Mouse (Mus musculus) kidney, postnatal 0 days (tissue): ENCODE measurements around the gene Rnaset2b. TPM values are rescaled to one million over a fixed set of nuclear protein-coding genes. Genes with fewer than 3 reads are reported as not detected.
"Not testable (repeated sequence)": the region's sequence is repeated elsewhere in the genome, so short reads cannot be mapped to it uniquely, and the experiment has no call there.

Experiments used
- ATAC-seq: fragments of 200-750 bp; cut with Nextera tagmentation; replicated peaks from 2 replicates; pipeline ENCODE4 v1.8.0; 2017; ENCODE audit warnings: low read depth, moderate number of reproducible peaks, moderate TSS enrichment, moderate library complexity; ENCODE audit not compliant: low FRiP score
- DNase-seq: peaks from one replicate; pipeline ENCODE4 v3.0.0-alpha.2; 2016; ENCODE audit warnings: low spot score
- H3K27ac ChIP-seq: fragments of 300-500 bp; sonication (generic); 2 replicates; pipeline ENCODE4 v1.5.1; 2014; ENCODE audit warnings: mild to moderate bottlenecking
- H3K27me3 ChIP-seq: fragments of 300-500 bp; sonication (generic); 2 replicates; pipeline ENCODE4 v1.6.1; 2014; ENCODE audit warnings: low read length, mixed read lengths; ENCODE audit not compliant: insufficient read depth
- H3K36me3 ChIP-seq: fragments of 300-500 bp; sonication (generic); 2 replicates; pipeline ENCODE4 v1.6.1; 2014; ENCODE audit warnings: low read length, mixed read lengths; ENCODE audit not compliant: insufficient read depth
- H3K4me1 ChIP-seq: fragments of 300-500 bp; sonication (generic); replicated peaks from 2 replicates; pipeline ENCODE4 v1.6.1; 2014; ENCODE audit warnings: antibody characterized with exemption, low read length, mixed read lengths; ENCODE audit not compliant: insufficient read depth
- H3K4me2 ChIP-seq: fragments of 300-500 bp; sonication (generic); 2 replicates; pipeline ENCODE4 v1.6.1; 2014; ENCODE audit warnings: mild to moderate bottlenecking, low read length, moderate library complexity, mixed read lengths
- H3K4me3 ChIP-seq: fragments of 300-500 bp; sonication (generic); replicated peaks from 2 replicates; pipeline ENCODE4 v1.5.1; 2014; ENCODE audit warnings: low read depth, low read length
- H3K9ac ChIP-seq: fragments of 300-500 bp; sonication (generic); 2 replicates; pipeline ENCODE4 v1.6.1; 2014; ENCODE audit warnings: low read depth, low read length
- H3K9me3 ChIP-seq: fragments of 300-500 bp; sonication (generic); replicated peaks from 2 replicates; pipeline ENCODE4 v1.6.1; 2016; ENCODE audit warnings: low read length, inconsistent platforms, mixed read lengths
- WGBS: fragments of 180-500 bp; shearing (Covaris S2); extraction: QIAGEN DNeasy Blood & Tissue Kit; methylation state at CpG from one replicate; pipeline ENCODE4 v1.1.7; 2014; 5-methylcytosine and 5-hydroxymethylcytosine counted together
- polyA plus RNA-seq: library from polyadenylated mRNA; unstranded; fragments of >200 nt; fragmentation: Nextera tagmentation; extraction: Ambion mirVana; gene quantifications from 2 replicates; pipeline ENCODE4 v1.2.1, GENCODE M21; 2015

Rnaset2b gene
- polyA plus RNA-seq, 1 experiment from 2014 or later: 580 TPM

DNA sequence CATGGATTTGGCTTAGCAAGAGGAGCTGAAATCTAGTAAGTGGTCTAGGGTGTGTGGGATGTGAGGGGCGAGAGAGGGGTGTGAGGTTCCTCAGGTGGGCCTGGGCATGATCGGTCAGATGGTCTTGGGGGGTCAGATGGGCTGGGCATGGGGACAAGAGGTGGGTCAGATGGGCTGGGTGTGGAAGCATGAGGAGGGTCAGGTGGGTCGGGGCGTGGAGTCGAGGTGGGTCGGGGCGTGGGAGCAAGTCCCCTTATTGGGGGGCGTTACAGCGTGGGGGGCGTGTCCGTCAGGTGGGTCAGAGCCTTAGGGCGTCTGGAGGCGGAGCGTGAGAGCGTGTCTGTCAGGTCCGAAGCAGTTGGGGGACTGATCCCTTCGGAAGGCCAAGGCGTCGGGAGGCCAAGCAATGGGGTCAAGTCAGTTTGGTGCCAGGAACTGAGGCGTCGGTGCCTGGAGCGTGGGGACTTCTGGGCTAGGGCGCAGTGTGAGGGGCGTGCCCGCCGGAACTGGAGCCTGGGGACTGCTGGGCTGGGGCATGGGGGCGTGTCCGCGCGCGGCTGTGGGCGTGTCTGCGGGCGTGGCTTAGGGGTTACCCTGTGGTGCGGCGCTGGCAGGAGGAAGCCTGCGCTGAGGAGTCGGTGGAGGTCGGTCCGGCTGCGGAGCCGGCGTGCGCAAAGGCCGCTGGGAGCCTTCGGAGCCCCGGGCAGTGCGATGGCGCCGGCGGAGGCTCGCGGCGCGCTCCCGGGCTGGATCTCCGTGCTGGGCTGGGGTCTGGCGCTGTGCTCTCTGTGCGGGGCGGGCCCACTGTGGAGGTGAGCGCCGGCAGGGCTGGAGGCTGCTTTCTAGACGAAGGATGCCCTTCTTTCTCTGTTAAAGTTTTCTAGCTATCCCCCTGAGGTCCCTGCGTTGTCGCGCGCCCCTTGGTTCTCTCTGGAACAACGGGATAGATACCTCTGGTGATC, 8.1 kb downstream of the Rnaset2b start, which contains the start of gene Gm49721:
Gene Gm49721, plus strand, starts transcription at position 618 of the 962 bp plus-strand sequence.
- Histone ChIP-seq H3K4me3 (peak within 1 kb of the TSS; percentile 47), H3K9ac (peak within 1 kb of the TSS; percentile 67; the same call in 1 of the 2 replicates), H3K4me2 (peak within 1 kb of the TSS; percentile 52), H3K27ac (peak within 1 kb of the TSS; percentile 84; the same call in 1 of the 2 replicates)
- H3K27me3 ChIP-seq, H3K9me3 ChIP-seq, H3K4me1 ChIP-seq, H3K36me3 ChIP-seq: not testable (repeated sequence)
- ATAC-seq (peak; percentile 97), DNase-seq (peak; percentile 10)
- 1% methylated on average over 48 of the region's 68 CpGs for WGBS

DNA sequence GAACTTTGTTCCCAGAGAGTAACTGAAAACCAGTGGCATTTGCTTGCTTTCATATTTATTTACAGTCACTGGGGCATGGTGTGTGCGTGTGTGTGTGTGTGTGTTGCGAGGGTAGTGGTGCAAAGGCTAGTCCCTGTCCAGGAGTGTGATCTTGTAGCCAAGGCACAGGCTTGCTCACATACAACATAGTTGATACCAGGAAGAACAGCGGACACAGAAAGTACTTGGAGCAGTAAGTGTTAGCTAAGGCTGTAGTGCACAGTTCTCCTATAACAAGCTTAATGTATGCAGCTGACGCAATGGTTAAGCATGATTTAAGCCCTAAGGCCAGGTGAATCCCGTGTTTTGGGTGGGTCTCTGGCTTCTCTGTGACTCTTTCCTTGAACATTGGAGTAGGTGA, 8.9 kb downstream of the Rnaset2b start:
- ATAC-seq: 0 out of 2 replicates have a peak, but pooled peaks have one; percentile 6
- not testable (repeated sequence) for H3K9me3 ChIP-seq, H3K4me1 ChIP-seq, H3K27me3 ChIP-seq, H3K36me3 ChIP-seq
- peak overlapping the region; percentile 47 for H3K4me3 ChIP-seq
- 10% methylated on average over 4 of the region's 5 CpGs for WGBS
- peak overlapping the region; percentile 84; the same call in 1 of the 2 replicates for H3K27ac ChIP-seq
- peak overlapping the region; percentile 52 for H3K4me2 ChIP-seq
- DNase-seq: peak; percentile 1
- H3K9ac ChIP-seq: peak overlapping the region; percentile 67; the same call in 1 of the 2 replicates

DNA sequence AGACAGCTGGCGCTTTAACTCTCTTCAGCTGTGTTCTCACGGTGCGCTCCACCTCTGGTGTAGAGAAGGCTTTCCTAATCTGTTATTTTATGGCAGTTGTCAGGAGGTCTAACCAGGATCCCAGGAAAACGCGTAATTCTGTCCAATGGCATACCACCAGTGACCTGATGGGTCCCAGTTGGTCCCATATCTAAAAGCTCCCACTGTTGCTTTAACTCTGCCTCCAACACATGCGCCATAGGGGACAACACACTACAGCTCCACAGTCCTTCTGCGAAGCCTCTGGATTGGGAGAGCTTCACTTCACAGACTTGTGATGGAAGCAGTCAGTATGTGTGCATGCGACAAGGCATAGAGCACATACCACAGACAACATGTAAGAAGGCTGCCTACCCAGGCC, 9.7 kb downstream of the Rnaset2b start:
- H3K27ac ChIP-seq, H3K36me3 ChIP-seq, H3K9me3 ChIP-seq, H3K27me3 ChIP-seq, H3K4me1 ChIP-seq, H3K4me2 ChIP-seq, H3K4me3 ChIP-seq, H3K9ac ChIP-seq, DNase-seq, ATAC-seq: not testable (repeated sequence)
- WGBS: 71% methylated on average over 5 of the region's 8 CpGs

DNA sequence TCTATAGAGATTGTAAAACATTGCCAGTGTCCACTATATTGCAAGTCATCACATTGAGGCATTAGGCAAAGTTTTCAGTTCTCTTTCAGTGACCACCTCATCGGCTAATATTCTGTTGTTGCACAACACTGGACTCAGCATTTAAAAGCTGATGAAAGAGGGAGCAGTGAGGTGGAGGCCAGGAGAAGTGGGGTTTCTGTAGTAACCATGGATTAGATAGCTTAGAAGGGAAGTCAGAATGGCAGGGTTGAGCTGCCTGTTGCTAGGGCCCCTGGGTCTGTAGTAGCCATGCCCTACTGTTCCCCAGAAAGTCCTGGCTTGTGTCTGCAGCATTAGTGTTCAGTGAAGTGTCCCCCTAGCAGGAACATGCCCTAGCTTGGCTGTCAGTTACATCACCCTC, 15.7 kb downstream of the Rnaset2b start:
- ATAC-seq, H3K4me1 ChIP-seq, H3K9ac ChIP-seq, DNase-seq, H3K27me3 ChIP-seq, H3K36me3 ChIP-seq, H3K9me3 ChIP-seq, H3K4me3 ChIP-seq, H3K4me2 ChIP-seq, H3K27ac ChIP-seq: not testable (repeated sequence)
- 97% methylated on average over 1 of the region's 1 CpGs for WGBS

DNA sequence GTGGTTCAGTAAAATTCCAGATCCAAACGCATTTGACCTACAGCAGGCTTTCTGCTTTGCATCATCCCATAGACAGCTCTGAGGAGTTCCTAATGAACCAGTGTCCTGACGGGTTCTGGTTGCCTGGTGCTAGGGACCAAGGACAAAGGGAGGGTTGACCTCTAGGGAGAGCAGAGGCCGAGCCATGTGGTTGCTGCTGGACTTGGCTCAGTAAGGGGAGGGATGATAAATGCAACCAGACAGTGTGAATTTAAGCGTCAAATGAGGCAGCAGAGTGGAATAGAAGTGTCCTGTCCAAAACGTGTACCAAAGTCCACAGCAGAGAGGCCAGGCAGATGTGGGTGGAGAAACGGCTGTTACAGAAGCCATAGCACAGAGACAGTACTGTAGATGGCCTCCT, 25.1 kb downstream of the Rnaset2b start:
- not testable (repeated sequence) for H3K27me3 ChIP-seq, H3K4me2 ChIP-seq, H3K4me3 ChIP-seq, H3K27ac ChIP-seq, H3K36me3 ChIP-seq, DNase-seq, H3K4me1 ChIP-seq, H3K9me3 ChIP-seq, H3K9ac ChIP-seq
- peak; percentile 68 for ATAC-seq
- WGBS: no CpG with 5 or more reads among the region's 6 CpGs

DNA sequence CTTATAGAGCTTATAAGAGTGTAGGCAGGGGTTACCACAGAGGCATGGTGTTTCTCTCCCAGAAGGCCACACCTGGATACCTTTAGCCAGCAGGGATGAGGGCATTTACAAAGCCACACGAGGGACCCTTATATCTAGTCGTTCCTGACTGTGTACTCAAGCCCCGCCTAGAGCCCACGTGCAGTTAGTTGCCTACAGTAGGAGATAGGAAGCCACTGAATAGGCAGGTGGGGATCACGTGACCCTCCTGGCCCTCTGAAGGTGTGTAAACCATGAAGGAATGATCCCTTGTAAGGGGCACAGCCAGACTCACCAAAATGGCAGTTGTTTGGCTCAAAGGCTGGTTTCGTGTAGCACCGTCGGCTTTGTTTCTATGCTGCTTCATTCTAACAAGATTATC, 26.4 kb downstream of the Rnaset2b start:
- not testable (repeated sequence) for ATAC-seq, H3K27ac ChIP-seq, H3K27me3 ChIP-seq, H3K4me1 ChIP-seq, H3K4me2 ChIP-seq, H3K4me3 ChIP-seq, H3K9me3 ChIP-seq, DNase-seq, H3K36me3 ChIP-seq, H3K9ac ChIP-seq
- 90% methylated on average over 8 of the region's 8 CpGs for WGBS

DNA sequence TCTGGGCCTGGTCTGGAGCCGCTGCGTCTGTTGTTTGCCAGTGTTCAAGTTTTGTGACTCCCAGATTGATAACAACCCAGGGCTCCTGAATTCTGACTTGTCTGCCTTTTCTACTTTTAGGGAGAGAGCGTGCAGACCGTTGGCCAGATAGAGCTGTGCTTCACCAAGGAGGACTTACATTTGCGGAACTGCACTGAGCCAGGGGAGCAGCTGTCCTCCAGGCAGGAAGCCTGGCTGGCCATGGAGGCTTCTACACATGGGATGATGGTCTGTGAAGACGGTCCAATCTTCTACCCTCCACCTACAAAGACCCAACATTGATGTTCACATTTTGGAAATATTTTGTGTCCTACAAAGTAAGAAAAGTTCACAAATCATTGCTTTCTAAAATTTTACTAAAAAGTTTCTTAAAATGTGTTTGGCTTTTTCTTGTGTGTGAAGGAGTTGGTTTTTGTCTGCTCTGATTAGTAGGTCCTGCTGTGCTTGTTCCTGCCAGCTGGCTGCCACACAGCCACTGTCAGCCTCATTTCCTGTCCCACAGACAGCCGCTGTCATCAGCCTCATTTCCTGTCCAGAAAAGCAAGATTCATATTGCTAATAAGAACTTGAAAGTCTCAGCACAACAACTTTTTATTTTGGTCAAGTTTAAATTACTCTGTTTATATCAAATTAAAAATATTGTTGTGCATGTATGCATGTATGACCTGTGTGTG, 27.5 kb downstream of the Rnaset2b start:
- not testable (repeated sequence) for H3K9me3 ChIP-seq, DNase-seq, H3K4me1 ChIP-seq, H3K27ac ChIP-seq, ATAC-seq, H3K9ac ChIP-seq, H3K27me3 ChIP-seq, H3K4me2 ChIP-seq, H3K36me3 ChIP-seq, H3K4me3 ChIP-seq
- 67% methylated on average over 1 of the region's 7 CpGs for WGBS

DNA sequence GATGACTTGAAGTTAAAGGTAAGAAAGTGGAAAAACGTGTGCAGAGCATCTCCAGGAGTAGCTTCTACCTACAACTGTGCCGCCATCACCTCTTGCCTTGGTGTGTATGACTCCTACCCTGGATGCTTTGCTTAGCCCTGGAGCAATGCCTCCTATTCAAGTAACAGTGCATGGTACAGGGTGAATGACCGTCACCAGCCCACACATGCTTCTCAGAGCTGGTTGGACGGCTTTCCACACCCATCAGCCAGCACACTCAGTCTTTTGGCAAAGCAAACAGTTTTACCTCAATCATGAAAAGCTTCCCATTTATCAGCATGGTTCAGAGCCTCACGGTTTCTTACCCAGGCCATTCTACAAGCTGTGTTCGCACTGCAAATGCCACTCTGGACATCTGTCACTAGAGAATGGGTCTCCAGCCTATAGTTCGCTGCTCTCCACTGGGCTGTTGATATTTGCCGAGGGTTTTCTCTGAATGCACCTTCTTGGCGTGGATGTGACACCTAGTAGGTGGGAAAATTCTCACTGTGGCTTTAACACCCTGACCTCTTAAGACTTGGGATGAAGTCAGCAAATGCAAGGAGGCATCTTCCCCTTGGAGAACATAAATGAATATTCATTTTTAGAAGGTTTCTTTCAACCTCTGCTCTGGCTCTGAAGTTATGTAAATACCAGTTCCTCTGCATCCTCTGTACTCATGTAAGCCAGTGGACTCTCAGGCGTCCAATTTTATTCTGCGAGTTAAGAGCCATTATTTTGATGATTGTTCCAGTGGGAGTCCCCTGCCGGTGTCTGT, 31.6 kb downstream of the Rnaset2b start:
- H3K9ac ChIP-seq, ATAC-seq, H3K27me3 ChIP-seq, DNase-seq, H3K27ac ChIP-seq, H3K4me2 ChIP-seq, H3K4me3 ChIP-seq, H3K9me3 ChIP-seq, H3K4me1 ChIP-seq, H3K36me3 ChIP-seq: not testable (repeated sequence)
- 68% methylated on average over 8 of the region's 12 CpGs for WGBS
